Mouse (Mus musculus) monocyte, adult 2 months (primary cell): ENCODE results near the gene Ubl3.

Experiments
- DNase-seq, 2 experiments: peaks; one replicate each; pipeline ENCODE4 v3.0.0; 2022; ENCODE audit warnings: low spot score in 2 of 2, low read depth in 1 of 2

The Ubl3 gene

DNA sequence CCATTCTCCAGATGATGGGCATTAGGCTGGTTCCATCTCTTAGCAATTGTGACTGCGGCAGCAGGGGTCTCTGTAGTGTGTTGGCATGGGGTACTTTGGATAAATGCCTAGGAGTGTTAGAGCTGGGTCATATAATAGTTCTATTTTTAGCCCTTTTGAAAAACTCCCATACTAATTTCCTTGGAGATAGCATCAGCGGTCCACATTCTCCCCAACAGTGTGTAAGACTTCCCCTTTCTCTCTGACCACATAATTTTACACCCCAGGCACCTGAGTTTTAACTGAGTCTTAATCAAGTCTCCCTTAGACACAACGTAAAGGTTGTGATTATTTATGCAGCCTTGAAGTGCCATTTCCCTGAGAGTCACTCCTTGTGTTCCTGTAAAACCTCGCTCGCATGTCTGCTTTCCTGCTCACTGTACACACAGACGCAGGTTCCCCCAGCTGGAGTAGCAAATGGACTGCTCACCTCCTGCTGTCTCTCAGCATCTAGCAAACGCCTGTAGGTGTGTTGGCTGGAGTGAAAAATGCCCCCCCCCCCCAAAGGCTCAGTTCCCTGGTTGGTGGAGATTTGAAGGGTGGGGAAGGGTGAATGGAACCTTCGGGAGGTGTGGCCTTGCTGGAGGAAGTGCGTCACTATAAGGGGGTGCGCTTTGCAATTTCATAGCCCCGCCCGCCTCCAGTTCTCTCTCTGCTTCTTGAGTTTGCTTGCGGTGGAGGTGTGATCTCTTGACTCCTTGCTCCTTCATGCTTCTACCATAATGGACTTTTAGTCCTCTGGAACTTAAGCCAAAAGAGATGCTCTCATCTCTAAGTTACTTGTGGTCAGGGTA lies 63.5 kb downstream of the Ubl3 start:
- DNase-seq, result peak; percentile 26 to 63

DNA sequence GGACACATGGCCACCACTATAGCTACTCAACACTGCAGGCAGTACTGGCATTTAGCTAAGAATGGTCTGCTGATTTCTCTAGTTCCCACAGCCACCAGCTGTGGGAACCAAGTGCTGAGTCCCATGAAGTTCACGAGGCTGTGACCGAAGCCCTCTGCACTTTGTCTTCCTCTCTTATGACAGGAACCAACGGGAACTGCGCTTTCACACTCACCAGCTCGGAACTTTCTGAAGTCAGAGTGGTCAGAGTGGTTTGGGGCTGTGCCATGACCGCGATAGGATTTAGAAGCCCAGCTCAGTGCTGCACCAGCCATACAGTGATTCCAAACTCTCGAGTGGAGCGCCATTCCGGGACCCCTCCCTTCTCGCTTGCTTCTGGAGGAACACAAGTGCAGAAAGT lies 66.4 kb downstream of the Ubl3 start:
- peak in 1 of 2 experiments; percentile 45 for DNase-seq

DNA sequence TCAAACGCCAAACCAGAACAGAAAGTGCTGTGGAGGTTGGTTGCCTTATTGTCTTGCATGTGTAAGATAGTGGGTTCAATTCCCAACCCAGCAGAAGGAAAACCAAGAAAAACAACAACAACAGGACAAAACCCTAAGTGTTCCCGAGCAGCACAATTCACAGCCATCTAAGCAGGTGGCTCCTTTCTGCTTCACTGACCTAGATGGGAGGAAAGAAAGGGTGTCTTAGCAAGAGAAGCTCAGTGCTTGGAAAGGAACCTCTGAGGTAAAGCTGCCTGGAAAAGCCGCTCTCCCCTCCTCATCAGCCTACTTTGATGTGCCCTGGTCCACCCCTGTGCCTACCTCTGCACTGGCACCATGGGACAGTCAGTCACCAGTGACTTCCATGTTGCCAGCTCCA lies 70.8 kb downstream of the Ubl3 start:
- DNase-seq, result no peak

DNA sequence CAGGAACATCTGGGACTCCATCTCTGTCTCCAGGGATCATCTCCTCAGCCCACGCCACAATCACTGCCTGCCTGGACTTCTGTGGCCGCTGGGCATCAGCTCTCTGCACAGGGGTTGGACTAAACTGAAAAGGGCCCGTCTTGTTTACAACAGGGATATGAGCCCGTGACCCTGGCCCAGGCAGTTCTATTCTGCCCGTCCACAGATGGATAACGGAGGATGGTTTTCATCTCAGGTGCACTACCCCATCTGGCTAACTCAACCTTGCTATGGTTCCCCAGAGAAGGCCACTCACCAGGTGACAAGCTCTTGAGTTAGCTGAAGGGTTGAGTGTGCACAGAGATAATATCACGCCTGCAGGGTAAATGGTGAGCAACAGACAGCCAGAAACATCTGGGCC lies 78.2 kb downstream of the Ubl3 start:
- no peak for DNase-seq

DNA sequence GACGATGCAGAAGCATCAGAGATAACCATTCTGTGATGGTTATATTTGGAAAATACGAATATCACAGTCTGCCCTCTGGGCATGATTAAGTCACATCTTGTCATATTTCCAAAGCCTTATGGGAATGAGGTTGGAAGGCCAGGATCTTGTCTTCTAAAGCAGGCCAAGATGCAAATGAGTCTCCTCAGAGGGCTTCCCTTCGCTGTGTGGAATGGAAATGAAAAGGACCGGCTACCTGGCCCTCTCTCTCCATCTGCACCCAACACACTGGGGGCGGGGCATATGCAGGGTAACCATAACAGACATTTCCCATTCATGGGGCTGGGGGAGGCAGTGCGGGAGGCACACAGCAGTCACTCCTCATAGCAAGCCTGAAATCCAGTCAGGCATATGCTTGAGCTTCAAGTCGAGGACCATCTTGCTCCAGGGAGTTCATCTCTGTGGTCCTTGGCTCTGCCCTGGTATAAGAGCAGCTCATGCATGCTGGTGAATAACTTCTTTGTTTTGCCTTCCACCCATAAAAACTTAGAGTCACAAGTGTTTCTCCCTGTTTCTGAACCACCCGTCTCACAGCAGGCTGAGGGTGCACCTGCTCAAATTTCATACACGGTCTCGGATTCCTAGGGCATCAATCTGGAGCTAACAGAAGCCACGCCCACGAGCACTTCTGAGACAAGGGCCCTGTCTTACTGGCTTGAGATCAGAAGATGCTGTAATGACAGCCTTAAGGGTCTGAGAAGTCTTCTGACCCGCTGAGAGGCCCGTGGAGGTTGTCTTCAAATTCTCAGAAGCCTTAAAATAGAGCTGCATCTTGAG lies 83.8 kb downstream of the Ubl3 start:
- no peak for DNase-seq

DNA sequence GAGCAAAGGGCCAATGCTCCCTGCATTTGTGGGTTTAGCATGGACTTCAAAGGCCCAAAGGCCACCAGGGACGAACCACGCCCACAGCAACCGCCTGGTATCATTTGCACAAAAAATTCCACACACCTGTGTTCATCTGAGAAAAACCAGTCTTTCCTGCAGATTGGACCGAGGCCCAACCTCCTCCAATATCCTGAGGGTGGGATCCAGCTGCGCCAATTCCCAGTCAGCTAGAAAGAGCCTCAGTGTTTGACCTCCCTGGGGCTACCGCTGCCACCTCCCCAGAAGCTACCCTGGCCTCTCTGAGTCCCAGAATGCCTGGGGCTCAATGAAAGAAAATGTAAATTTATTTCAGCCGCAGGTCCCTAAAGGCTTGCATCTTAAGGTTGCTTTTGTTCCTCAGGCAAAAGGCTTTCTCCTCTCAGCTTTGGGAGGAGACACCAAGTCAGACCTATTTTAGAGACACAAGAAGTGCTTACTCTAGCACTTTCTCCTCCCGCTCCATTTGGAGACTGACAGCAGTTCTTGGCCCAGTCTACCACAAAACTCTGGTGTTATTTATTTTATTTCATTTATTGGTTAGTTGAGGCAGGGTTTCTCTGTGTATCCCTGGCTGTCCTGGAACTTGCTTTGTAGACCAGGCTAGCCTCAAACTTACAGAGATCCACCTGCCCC lies 85.5 kb downstream of the Ubl3 start:
- DNase-seq, result no peak

DNA sequence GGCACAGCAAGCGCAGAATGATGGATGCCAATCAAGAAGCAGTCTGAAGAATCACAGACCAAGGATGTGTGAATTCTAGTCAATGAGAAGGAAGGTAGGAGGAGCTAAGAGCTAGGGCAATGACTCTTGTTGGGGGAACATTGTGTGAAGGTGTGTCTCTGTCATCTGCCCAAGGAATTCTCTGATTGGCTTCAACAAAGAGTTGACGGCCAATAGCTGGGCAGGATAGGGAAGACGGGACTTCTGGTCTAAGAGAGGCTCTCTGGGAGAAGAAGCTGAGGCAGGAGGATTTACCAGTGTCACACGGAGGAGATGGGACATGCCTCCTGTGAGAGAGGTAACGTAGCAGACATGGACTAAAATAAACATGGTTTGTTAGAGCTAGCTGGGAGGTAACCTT lies 86.5 kb downstream of the Ubl3 start:
- no peak for DNase-seq

DNA sequence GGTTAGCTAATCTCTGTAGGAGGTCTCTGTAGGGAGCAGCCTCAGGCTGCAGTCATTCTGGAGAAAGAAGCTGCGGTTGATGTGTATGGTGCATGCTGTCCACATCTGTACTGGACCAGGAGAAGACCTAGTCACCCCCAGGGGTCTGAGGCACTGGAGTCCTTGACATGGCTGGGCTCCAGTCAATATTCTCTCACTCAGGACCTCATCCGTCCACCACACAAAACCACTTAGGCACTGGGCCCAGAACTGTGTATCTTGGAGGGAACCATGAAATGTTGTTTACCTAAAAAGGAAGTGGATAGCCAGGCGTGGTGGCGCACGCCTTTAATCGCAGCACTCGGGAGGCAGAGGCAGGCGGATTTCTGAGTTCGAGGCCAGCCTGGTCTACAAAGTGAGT lies 87.5 kb downstream of the Ubl3 start:
- DNase-seq, result no peak

DNA sequence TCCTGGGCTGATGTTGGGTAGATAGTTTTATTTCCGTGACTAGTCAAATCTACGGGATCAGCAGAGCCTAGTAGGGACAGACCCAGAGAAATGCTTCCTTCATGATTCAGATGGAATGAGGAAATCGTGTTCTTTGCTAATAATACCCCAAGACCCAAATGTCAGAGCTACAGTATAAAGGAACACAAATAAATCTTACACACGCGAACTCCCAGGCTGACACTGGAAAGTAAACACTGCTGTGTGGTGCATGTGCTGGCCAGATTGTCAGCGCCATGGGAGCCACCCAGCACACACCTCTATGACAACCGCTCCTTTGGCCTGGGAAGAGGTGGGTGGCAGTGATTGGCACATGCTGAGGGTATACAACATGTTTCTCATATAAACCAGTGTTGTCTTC lies 88.1 kb downstream of the Ubl3 start:
- no peak for DNase-seq

DNA sequence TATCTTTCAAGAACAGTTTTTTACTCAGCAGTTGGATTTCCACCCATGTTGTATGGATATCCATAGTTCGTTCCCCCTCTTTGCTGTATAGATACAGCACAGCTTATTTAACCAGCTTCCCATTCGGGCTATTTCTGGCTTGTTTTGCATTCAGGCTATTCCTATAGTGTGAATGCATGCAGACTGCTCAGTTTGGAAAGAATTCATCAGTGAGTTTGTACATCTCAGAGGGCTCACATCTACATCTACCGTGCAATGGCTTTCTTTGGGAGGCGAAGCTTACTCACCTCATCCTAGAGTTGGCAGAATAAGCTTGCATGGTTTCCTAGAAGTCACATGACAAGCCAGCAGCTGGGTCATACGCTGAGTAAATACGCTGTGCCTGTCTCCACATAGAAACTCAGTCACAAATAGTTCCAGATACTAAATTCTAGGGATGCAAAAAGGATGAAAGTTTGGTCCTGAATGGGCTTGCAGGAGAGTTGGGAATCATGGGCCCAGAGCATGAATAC lies 88.8 kb downstream of the Ubl3 start:
- no peak for DNase-seq
